Mouse (Mus musculus) fibroblast of lung, adult 2 months (primary cell): ENCODE measurements around the gene Cbx8.
A peak's percentile ranks its signal among the peaks of the same experiment; 100 is the strongest.

Experiments used
- DNase-seq: peaks from one replicate; pipeline ENCODE4 v3.0.0-alpha.2; 2011; ENCODE audit warnings: low read depth

Cbx8 gene

GRCm38 (mm10) chr11:119040600-119041324 lies at the start of gene Cbx8:
Gene Cbx8, minus strand, starts transcription at chr11:119040969.
- peak; percentile 98 for DNase-seq

GRCm38 (mm10) chr11:119090076-119090960 lies 49.5 kb upstream of the Cbx8 start:
- DNase-seq = no peak

DNA sequence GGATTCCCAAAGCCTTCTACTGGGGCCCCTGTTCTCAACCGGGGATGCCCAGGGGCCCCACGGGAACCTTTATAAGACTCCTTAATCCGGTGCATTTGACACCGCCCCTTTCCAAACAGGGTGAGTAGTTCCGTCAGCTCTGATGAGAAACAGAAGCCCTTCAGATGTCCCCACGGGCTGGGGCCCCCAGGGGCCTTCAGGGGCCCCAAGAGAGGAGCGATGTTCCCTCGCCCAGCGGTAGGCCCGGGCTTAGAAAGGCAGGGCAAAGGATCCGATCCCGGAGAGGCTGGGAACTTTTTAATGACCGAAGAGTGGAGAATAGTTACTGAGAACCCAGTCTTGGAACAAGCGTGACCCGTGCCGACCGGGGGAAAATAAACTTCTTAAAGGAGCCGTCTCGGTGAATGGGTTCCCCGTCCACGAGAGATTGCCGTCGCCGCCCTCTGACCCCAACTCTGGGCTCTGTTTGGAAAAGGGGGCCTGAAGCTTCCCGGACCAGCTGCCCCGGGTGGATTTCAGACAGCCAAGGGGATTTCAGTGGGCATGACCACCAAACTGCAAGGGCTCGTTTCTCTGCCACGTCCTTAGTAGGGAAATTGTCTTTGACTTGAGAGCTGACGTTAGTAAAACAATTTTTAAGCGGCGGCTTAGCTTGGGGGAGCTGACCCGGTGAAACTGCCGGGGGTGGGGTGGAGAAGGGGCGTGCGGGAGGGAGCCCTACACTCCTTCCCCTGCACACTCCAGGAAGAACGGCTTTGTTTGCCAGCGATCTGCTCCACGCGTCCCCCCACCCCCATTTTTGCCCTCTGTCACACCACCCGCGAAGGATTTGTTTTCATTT lies 48.7 kb upstream of the Cbx8 start:
- DNase-seq = no peak

GRCm38 (mm10) chr11:119088391-119089234 lies 47.8 kb upstream of the Cbx8 start:
- DNase-seq = no peak

DNA sequence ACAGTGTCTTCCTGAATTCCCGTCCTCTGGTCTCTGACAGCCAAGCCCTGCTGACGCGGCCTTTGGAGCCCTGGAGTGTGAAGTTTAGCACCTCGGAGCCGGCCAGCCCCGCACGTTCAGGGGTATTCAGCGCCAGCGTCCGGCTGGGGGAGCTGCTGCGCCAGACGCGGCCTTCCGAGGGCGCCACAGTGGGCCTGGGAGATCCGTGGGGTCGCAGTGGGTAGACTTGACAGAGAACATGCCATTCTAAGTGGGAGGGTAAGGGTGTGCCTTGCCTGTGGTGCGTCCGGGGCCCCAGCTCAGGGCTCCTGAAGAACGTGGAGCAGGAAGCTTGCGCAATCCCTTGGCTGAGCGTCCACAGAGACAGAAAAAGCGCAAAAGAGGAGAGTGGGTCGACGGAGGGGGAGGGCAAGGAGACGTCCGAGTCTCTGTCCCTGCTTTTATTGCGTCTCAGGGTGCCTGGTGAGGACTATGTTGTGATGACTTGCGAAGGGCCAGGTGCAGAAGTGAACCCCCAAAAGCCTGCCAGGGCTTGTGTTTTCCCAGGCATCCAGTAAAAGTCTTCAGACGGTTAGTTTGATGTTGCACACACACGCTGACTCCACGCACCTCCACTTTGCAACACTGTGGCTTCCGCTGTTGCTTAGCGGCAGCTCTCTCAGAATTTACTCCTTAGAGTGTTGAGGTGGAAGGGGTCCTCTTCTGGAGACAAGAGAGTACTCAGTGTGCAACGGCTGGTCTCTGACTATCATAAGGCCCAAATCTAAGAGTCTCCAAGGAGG lies 46.7 kb upstream of the Cbx8 start:
- no peak for DNase-seq

DNA sequence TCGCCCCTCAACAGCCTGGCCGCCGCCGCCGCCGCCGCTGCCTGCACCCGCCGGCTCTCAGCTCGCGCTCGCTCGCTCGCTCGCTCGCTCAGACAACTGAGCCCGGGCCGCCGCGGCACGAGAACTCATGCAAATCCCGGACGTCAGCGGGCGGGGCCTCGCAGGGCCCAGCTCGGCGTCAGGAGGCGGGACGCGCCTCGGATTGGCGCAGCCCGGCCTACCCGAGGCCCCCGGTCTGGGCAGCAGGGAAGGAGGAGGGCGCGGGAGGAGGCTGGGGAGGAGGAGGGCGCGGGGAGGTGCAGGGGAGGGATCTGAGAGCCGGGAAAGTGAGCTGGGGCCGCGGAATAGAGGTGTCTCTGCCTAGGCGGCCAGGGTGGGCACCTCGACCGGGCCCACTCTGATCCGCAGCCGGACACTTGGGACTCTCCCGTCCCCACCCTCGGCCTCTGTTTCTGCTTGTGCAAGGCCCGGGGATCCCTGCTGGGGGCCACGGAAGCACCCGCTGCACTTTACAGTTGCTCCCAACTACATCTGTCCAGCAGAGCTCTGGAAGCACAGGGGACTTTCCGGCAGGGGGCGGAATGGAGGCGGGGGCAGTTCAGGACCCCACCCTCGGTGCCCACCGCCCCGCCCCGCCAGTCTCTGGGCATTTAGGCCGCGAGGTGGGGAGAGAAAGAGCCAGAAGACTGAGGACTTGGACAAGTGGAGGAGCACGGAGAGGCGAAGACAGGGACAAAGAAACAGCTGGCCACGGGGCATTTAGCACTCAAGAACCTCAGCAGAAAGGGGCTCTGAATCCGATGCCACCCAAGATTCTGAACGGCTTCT lies 45.6 kb upstream of the Cbx8 start, which contains the start of gene Cbx4:
Gene Cbx4, minus strand, starts transcription at position 78 of the 828 bp plus-strand sequence.
- DNase-seq = peak; percentile 81

GRCm38 (mm10) chr11:119085279-119086062 lies 44.7 kb upstream of the Cbx8 start:
- no peak for DNase-seq

DNA sequence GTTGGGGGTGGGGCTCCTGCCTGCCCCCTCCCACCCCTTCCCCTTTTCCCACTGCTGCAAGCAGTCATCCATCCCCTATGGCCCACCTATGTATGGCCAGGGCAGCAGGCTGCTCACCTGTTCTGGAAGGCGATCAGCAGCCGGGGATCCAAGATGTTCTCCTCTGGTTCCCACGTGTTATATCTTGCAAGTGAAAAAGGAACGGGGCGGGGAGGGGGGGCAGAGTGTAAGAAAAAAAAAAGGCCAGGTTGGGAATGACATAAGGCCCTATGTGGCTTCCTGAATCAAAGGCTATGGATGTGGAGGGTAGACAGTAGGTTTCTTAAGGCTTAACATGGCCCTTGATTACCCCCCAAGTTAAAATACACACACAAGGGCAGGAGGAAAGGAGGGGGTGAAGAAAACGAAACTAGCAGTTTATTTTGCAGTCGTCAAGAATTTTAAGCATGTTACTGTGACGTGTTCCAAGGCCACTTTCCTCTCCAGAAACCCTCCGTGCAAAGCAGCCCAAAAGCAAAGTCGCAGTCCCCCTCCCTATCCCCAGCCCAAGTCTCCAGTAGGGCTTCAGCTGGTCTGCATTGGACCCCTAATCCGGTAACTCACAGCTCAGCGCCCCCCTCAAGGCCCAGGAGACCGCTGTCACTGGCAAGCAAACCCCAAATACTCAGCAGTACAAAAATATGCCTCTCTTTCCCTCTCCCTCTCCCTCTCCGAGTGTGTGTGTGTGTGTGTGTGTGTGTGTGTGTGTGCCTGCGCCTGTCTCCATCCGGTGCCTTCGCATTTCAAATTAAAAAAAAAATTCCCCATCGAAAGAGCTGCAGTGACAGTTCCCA lies 43.9 kb upstream of the Cbx8 start:
- DNase-seq = no peak

DNA sequence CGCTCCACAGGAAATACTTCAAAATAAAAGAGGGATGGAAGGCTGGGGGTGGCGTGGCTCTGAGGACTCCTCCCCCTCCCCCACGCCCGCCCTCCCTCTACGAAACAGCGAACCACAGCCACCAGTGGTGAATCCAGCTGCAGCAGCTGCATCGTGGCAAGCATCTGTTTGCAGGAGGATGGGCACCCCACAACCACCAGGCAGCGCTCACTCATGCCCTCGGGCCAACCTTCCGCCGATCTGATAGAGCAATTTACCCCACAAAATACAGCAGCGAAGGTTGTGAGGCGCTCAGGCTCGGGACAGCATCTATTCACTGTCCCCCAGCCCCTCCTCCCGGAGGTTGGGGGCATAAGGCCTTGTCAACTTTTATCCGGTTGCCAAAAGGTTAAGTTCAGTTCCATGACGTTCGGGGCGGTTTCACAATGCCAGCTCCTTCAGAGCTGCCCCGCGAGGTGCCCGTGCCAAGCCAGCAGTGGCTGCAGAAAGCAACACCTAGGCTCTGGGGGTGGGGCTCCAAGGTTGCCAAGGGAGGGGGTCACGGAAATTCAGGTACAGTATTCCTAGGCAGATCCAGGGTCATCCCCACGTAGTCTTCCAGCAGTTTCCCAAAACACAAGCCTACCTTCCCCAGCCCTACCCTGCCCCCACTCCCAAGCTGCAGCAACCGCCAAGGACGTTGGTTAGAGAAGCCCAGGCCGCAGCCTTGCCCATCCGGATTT lies 43.1 kb upstream of the Cbx8 start:
- DNase-seq = peak; percentile 26

DNA sequence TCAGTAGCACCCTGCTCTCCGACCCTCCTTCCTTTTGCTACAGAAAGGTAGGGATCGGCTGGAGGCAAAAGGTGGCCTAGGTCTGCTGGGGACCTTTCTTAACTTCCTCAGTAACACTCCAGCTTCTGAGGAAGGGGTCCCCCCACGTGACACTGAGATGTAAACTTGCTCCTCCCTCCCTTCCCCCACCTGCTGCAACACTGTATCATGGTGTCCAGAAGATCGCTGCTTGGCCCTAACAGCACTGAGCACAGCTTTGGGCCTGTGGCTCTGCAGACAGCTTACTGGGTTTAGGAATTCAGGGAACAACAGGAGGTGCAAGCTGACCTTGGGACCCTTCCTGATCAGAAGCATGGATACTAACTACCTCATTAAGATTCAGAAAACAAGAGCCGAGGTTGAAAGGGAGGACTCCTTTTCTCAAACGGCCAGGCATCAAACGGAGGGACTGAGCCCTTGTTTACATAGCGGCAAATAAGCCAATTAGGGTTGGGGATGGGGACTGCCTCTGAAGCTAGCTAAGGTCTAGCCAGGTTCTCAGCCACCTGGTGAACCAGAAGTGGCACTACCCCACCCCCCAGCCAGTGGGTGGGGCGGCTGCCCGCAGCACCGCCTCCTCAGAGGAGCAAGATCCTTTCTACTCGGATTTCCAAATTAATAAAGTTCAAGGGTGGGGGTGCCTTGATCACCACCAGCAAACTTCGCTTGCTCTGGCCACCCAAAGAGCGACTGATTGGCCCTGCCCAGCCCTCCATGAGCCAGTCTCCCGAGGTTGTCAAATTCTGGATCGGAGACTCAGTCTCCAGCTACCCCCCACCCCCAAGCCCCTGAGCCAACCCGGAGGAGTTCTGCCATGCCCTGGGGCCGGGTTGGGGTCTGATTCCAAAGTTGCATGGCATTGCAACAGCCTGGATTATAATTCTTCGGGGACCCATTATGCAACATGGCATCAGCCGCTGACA lies 42.1 kb upstream of the Cbx8 start:
- DNase-seq = no peak

DNA sequence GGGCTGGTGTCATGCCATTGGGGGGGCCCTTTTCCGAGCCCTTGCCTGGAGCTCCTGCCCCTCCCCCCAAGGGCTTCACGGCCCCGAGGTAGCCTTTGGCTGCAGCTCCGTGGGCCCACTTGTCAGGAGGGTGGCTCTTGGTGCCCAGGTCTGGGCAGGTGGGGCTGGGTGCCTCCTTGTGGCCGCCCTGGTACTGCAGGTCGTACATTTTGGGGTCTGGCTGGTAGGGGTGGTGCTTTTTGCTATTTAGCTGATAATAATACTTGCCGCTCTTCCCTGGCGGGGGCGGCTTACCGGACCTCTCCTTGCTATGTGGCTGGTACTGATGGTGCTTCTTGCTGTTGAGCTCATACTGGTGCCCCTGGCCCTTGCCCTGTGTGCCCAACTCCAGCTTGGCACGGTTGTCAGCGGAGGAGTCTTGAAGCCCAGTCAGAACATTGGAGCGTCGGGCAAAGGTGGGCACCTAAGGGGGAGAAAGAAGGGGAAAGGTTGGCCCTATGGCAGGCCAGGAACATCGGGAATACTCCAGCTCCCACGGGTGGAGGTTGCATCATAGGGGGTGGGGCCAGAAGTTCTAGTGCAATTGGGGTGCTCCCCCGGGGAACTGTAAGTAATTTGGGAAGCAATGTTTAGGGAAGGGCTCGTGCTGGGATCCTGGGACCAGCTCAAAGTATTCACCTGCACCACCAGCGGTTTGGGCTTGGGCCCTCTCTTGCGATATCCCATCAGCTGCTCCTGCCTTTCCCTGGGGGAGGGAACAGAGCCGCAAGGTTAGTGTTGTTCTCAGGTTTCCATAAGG lies 41.3 kb upstream of the Cbx8 start:
- no peak for DNase-seq

GRCm38 (mm10) chr11:119081148-119081838 lies 40.5 kb upstream of the Cbx8 start:
- no peak for DNase-seq

DNA sequence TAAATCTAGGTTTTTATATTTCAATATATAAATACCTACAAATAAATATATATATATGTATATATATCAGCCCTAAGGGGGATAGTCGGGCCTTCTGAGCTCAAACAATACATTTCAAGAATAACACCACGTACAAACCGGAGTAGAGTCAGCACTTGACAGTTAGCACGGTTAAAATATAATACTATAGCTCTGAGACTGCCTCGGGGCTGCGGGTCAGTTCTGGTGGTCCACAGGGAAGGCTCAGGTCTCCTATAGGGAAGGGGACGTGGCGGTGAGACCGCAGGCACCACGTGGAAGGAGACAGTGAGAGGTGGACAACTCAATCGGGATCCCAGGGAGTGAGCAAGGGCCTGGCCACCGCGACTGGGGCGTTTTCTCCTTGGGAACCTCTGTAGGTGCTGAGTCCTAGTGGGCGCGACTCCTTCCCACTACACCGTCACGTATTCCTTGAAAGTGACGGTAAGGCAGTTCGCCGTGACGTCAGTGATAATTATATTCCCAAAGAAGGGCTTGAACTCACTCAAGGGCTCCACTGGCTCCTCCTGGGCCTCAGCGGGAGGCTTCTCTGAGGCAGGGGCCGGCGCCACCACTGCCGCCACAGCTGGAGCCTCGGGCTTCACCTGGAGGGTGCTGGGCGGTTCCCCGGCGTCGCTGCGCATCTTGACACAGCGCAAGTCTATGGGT lies 39.8 kb upstream of the Cbx8 start:
- DNase-seq = no peak

GRCm38 (mm10) chr11:119079445-119079837 lies 38.7 kb upstream of the Cbx8 start:
- no peak for DNase-seq
